Mouse (Mus musculus): ENCODE results near the gene Wapl.

Gene Wapl

GRCm38 (mm10) chr14:34693970-34694369 lies 20.2 kb downstream of the Wapl start:
- no peak for DNase-seq (ENCODE audit: low spot score in 2 of 2)

GRCm38 (mm10) chr14:34697376-34697775 lies 23.6 kb downstream of the Wapl start:
- no peak for DNase-seq (ENCODE audit: low spot score in 2 of 2)

DNA sequence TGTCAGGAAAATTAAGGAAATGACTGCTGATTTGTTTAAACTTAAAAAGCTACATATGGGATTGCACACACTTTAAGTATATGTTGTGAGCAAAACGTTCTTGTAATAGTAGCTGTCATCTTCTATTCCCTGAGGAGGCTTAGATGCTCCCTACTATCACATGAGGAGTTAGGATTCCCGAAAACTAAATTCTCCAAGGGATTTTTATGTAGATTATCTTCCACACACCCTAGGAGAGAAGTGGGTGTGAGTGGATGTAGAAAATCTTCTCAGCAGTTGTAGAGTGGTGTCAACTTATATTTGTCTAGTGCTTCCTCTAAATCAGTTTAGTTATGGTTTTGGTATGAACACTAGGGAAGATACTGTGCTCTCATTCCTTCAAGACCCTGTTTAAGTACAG lies 36.5 kb downstream of the Wapl start:
- DNase-seq (ENCODE audit: low spot score in 2 of 2): no peak

DNA sequence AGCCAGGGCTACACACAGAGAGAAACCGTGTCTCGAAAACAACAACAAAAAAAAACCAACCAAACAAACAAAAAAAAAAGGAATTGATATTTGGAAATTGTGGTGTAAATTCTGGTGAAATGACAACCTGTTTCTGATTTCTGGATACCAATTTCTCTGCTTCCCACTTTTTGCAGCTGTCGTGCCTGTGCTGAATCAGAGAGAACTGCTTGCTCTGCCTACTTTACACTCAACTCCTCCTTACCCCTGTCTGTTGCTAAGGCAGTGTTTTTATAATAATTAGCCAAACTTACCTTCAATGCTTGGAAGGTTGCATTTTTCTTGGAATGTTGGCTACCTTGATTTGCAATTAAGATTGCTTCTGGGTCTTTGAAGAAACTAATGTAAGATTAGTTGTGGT lies 38.3 kb downstream of the Wapl start:
- DNase-seq (ENCODE audit: low spot score in 2 of 2): no peak

DNA sequence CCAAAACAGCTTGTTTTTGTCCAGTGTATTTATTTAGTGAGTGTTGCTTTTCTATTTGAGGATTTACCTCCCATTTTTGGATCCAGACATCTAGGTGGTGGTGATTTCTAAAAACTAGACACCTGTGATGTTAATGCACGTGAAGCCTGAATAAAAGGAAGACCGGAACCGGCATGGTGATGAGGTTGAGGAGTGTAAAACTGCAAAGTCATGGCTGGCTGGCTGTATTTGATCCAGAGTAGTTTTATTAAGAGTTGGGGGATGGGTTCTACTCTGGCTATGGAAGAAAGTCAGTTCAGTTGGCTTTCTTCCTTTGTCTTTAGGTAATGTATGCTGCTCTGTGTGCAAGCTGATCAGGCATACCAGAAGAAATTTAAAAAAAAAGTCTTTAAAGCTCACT lies 39.1 kb downstream of the Wapl start:
- no peak for DNase-seq (ENCODE audit: low spot score in 2 of 2)

GRCm38 (mm10) chr14:34718150-34718549 lies 44.4 kb downstream of the Wapl start:
- DNase-seq (ENCODE audit: low spot score in 2 of 2): no peak

GRCm38 (mm10) chr14:34727709-34728108 lies 54.0 kb downstream of the Wapl start:
- DNase-seq (ENCODE audit: low spot score in 2 of 2): no peak

- DNase-seq (ENCODE audit: low spot score in 2 of 2): no peak
Measured at GRCm38 (mm10) chr14:34735405-34735804, 61.7 kb downstream of the Wapl start.

- DNase-seq (ENCODE audit: low spot score in 2 of 2): no peak
Measured at GRCm38 (mm10) chr14:34745401-34745800, 71.7 kb downstream of the Wapl start.

GRCm38 (mm10) chr14:34755731-34756130 lies 82.0 kb downstream of the Wapl start:
- DNase-seq (ENCODE audit: low spot score in 2 of 2): no peak

GRCm38 (mm10) chr14:34759938-34760337 lies 86.2 kb downstream of the Wapl start:
- no peak for DNase-seq (ENCODE audit: low spot score in 2 of 2)

DNA sequence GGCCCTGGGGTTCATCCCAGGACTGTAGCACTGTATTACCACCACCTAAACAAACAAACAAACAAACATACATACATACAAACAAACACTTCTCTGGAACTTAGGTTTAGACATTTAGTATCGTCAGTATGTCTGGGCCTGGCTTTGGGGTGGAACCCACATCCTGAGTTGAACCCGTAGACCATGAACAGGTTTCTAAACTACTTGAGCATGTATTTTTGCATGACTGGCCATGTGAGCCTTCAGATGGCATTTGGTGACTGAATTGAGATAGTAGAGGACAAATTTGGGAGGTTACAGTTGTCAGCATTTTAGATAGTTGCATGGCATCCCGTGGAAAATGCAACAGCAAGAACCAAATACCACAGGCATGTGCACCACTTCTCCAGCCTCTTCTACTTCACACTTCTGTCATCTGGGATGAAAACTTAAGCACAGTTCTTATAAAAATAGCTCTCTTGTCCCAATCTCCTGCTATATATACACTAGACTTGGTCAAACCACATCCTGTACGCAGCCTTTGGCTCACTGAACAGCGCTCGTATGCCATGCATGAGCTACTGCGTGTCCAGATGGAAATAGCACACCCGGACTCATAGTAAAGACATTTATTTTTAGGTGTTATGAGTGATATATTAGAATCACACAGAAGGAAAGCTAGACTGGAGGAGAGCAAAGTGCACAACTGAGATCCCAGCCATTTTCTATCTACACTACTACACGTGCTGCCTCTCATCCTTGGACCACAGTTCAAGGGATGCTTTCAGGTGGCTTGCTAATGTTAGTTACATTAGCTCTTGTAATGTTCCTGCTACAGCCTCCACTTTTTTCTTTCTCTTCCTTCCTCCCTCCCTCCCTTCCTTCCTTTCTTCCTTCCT lies 87.6 kb downstream of the Wapl start:
- no peak for DNase-seq (ENCODE audit: low spot score in 2 of 2)

GRCm38 (mm10) chr14:34762682-34763081 lies 89.0 kb downstream of the Wapl start:
- no peak for DNase-seq (ENCODE audit: low spot score in 2 of 2)

GRCm38 (mm10) chr14:34763771-34764539 lies 90.2 kb downstream of the Wapl start:
- no peak for DNase-seq (ENCODE audit: low spot score in 2 of 2)

- no peak for DNase-seq (ENCODE audit: low spot score in 2 of 2)
Measured at GRCm38 (mm10) chr14:34764908-34765307, 91.2 kb downstream of the Wapl start.

- no peak for DNase-seq (ENCODE audit: low spot score in 2 of 2)
Measured at GRCm38 (mm10) chr14:34765380-34765779, 91.7 kb downstream of the Wapl start.

DNA sequence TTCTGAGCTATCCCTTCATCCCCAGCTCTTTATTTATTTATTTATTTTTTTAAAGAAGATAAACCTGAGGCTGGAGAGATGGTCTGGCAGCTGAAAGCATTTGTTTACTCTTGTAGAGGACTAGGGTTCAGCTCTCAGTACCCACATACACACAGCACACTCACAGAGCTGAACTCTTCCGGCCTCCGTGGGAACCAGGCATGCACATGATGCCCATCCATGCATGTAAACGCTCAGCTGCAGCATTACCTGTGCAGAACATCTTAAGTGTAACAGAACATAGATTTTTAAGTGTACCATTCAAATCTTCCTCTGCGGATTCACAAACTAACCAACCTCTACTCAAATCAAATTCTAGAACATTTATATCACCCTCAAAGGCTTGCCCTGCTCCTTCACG lies 92.5 kb downstream of the Wapl start:
- DNase-seq (ENCODE audit: low spot score in 2 of 2): no peak

DNA sequence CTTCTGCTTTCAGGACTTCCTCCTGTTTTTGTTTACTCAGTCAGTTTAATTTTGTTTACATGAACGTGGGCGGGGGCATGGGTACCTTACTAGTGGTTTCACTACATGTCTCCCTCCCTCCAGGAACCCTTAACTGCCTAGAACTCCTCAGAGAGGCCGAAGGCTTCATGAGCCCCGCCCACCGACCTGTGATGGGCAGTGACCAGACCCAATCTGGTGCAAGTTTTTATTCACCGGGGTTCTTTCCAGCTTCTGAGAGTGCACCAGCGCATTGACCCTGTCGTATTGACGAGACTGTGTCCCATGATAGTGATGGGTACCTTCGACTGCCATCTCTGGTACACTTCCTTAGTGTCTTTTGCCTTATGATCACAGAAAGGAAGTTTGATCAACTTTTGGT lies 94.6 kb downstream of the Wapl start:
- DNase-seq (ENCODE audit: low spot score in 2 of 2): peak; percentile 75 to 84

- DNase-seq (ENCODE audit: low spot score in 2 of 2): peak; percentile 6 to 38
Measured at GRCm38 (mm10) chr14:34769021-34769566, 95.4 kb downstream of the Wapl start.

GRCm38 (mm10) chr14:34769567-34770158 lies 95.9 kb downstream of the Wapl start:
- no peak for DNase-seq (ENCODE audit: low spot score in 2 of 2)

DNA sequence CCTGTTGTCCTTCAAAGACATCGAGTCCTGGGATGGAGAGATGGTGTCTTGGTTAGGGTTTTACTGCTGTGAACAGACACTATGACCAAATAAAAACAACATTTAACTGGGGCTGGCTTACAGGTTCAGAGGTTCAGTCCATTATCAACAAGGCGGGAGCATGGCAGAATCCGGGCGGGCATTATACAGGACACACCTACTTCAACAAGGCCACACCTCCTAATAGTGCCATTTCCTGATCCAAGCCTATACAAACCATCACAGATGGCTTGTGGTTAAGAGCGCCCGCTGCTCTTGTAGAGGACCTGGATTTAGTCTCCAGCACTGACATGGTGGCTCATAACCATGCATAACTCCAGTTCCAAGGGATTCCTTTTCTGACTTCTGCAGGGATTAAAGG lies 96.7 kb downstream of the Wapl start:
- no peak for DNase-seq (ENCODE audit: low spot score in 2 of 2)

DNA sequence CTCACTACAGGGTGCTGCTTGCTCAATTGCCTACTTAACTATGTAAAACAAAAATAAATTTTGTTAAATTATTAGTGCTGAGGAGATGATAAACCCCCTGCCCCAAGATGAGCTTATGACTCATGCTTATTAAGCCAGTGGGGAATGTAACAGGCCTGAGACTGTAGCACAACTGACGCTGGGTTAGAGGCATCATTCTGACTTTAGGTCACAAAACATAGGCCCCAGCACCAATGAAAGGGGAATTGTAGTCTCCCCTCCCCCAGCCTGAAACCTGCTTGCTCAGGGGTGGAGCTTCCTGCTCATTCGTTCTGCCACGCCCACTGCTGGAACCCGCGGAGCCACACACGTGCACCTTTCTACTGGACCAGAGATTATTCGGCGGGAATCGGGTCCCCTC lies 97.9 kb downstream of the Wapl start:
- no peak for DNase-seq (ENCODE audit: low spot score in 2 of 2)

All from heart, adult 9 months (tissue).